Mouse (Mus musculus) adrenal gland, adult (tissue): Measurements from ENCODE around the gene Ptprg.

ENCODE experiments used
- DNase-seq, 2 experiments: peaks; one replicate each; pipeline ENCODE4 v3.0.0; 2022 to 2023; ENCODE audit warnings: low spot score in 1 of 2; ENCODE audit not compliant: inconsistent age in 2 of 2

The Ptprg gene

DNA sequence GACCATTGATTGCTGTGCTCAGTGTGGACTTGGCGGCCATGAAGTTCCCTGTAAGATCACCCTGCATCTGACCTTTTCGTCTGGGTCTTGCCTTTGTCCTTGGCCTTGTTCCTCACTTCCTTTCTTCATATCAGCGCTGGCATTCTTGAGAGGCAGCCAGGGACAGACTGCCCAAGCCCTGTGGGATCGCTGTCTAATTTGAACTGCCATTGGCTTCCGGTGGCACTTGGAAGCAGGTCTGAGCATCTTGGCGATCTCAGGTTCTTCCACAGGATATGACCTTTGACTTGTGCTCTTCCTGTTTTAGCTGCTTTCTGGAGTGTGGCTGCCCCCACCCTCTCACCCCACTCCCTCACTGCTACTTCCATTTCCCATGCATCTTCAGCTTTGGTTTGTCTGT is 315.3 kb downstream of the Ptprg start:
- DNase-seq = peak; percentile 81 to 84

DNA sequence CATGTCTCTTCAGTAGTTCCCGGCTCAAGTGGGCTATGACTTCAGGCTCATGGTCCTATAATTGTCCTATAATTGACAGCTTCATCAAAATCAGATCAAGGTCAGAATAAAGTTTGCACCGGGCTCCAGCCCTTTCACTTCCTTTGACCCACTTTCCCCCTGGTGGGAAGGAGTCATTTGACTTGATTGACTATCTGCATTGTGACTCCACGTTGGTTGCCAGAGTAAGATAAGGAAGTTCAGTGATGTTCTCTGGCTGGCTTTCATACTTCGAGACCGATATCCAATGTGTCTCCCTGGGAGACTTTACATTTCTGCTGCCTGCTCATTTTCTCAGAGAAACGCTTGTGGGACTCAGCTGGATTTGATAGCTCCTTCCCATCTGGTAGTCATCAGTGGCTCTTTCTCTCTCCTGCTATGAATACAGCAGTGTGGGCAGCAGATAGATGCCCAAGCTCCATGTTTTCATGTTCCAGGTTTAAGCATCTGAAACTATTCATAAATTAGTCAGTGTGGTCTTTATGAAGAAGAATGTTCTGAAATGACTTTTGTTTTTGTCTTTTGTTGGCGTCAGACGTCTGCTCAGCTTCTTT is 318.5 kb downstream of the Ptprg start:
- peak in 1 of 2 experiments; percentile 53 for DNase-seq

DNA sequence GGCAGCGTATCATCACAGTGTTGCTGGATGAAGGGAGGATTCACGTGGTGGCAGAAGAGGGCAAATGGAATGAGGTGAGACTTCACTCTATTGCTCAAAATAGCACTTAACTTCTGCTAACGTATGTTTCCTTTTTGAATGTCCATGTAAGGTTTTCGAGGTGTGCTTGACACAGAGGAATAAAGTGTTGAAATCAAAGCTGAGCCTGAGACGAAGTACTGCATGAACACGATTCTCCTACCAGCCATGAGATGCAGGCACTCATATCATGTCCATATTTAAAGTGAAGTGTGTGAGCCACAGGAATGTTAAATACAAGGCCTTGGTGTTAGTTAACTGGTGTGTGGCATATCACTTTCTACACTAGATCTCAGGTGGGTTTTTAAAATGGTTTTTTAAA is 320.9 kb downstream of the Ptprg start:
- no peak for DNase-seq

DNA sequence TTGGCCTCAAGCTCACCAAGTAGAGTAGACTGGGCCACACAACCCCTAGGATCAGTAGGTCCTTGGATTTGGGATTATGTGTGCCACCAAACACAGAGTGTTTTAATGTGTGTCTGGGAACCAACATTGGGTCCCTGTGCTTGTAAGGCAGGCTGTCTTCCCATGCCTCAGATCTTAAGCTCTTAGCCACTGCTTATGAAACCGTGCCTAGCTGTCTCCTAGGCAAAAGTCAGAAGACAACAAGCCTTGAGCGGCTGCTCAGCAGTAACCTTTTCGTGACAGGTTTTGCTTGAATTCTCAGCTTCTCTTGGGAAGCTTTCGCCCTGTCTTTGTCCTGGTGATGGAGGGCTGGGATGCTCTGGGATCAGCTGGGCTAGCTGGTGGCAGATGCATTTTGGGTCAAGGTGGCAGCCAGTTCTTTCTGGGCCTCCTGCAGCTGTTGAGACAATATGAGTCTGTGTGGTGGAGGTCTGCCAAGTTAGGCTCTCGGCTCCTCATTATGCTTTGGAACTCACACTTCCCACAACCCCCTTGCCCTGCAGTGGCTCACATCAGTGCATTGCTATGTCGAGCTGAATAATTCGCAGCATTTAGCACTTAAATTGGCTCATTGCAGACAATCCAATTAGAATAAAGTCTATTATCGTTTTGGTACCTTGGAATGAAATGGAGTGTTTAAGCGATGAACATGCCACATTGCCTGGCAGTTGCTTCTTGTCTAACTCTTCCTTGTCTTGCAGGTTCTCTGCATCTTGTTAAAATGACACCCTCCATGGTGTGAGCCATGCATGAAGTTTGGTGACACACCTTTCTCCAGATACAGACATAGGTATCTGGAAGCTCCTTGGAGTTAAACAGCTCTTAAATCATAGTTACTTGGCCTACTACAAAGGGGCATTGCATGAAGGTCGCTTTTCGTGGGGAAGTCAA is 321.9 kb downstream of the Ptprg start:
- DNase-seq = no peak

DNA sequence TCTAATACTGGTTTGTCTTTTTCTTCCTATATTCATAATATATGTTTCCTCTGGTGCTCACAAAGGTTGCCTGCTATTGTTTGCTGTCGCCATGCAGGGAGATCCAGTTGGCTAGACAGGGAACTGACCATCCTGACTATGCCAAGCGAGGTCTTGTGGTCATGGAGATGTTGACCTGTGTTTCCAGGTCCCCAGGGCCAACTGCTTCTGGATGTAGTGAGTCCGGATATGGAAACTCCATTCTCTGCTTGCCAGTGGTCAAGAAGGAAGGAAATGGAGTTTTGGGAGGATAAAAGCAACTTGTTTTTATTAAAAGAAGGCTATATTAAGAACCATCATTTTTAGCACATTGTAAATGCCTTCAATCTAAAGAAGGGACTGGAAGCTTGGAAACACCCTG is 327.8 kb downstream of the Ptprg start:
- peak; percentile 32 to 56 for DNase-seq

DNA sequence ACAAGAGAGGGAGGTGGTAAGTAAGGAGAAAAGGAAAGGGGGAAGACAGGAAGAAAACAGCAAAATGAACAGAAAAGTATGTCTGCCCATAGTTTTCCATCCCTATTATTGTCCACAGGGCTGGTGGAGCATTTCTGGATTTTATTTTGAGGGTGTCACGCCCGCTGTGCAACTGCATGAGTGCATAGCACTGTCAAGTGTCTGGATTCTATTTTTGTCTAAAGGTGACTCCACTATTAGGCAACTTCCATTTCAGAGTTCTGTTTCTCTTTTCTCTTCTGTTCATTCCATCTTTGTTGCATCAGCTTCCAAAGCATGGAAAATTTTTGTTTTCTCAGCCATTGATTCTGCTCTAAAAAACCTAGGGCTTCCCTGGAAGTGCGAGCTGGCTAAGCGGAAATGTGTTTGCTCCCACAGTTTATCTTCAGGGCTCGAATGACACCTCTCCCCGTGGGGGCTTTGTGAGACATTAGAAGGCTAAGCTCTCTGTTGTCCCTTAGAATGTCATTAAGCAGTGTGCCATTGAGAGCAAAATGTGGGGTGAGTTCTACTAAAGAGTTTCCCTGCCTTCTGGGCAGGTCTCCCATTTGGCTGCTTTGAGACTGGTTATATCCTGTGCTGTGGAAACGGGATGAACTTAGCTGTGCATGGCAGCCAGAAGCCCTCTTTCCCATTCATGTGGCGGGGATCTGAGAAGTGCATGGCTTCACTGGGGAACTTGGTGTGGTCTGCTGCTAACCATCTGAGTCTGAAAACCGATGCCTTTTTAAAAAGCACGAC is 330.0 kb downstream of the Ptprg start:
- DNase-seq = no peak

DNA sequence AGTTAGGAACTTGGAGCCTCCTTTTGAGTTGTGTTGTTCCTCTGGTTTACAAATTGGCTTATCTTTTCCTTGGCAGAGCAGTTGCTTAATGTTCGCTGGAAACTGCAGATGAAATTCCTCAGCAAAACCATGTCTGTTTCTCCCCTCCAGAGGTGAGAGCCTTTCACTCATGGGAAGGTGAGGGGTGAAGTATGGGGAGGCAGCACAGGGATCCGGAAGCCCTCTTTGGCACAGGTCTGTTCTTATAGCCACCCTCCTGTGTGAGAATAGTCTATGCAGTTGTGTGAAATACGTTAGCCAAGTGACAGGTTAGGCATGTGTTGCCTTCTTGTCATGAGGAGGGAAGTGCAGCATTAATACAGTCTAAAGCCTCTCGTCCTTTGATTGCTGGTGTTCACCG is 330.7 kb downstream of the Ptprg start:
- DNase-seq = no peak

DNA sequence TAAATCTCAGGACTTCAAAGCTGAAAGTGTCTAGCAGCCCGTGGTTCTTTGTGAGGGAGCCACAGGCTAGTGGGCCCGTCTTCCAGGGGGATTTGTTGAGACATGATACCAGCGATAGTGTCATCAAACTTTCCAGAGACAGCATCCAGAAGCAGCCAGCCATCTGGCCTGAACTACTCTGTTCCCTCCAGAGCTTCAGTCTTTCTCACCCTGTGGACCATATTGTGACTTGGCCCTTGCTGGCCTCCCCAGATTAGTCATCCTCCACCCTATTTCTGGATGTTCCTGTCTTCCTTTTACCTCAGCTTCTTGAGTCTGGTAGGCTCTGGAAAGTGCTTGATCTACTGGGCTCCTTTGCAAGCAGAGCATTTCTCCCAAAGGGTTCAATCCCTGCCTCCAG is 333.1 kb downstream of the Ptprg start:
- DNase-seq = no peak

DNA sequence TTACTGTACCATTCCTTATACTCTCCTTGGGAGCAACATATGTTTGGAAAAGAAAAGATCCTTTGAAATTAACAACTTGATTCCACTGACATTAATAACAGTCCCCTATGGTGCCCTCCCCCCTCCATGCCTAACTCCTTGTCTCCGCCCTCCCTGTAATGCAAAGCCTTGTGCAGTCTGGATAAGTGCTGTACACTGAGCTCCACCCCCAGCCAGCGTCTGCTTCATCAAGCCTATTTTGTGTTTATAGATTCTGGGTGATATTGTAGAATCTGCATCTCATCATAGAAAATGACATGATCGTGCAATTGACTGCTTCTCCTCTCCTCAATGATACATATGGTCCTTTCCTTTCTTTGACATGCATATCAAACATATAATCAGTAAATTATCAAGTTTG is 337.6 kb downstream of the Ptprg start:
- DNase-seq = no peak

DNA sequence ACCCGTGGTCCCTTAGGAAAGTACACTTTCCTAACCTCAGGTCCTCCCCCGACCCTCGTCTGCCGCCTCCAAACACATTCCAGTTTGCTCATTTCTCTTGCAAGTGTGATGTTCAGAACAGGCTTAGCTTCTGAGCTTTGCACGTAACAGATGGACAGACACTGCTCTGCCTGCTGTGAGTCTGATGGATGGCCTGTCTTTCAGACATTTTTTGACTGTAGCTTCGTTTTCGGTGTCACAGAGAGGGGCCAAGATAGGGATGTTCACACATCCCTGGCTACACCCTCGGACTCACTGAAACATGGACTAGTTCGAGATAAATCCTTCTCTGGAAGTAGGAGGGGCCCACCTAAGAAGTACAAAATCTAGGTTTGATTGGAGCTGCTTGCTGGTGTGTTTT is 339.3 kb downstream of the Ptprg start:
- DNase-seq = no peak

DNA sequence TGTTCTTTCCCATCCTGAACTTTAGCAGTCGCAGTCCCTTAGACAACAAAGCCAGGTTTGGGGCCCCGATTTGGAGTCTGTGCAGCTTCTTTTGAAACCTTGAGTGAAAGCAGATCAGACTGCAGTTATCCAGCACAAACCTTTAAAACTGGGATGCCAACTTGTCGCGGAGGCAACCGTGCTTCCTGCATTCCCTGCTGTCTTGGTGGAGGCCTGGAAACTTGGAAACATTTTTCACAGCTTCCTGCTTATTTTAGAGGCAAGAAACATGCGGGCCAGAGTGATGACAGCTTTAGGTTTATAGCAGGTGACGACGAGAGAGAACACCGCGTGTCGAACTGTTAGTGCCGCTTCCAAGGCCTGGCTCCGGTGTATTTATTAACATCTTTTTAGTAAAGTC is 342.2 kb downstream of the Ptprg start:
- no peak for DNase-seq

DNA sequence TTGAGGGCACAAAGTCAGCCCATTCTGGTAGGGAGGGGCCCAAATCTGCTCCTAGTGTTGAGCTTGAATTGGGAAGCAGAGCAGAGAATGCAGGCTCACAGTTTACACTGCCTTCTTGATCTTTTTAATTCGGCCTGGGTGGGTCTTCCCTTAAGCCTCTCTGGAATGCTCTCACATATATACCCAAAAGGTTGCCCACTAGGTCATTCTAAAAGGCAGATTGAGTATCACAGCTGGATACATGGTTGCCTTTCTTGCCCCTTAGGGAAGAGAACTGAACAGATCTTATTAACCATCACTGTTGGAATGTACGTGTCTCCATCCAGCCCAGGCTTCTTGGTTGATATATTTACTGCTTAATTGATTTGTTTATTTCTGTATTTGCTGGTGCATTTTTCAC is 349.5 kb downstream of the Ptprg start:
- DNase-seq = no peak

DNA sequence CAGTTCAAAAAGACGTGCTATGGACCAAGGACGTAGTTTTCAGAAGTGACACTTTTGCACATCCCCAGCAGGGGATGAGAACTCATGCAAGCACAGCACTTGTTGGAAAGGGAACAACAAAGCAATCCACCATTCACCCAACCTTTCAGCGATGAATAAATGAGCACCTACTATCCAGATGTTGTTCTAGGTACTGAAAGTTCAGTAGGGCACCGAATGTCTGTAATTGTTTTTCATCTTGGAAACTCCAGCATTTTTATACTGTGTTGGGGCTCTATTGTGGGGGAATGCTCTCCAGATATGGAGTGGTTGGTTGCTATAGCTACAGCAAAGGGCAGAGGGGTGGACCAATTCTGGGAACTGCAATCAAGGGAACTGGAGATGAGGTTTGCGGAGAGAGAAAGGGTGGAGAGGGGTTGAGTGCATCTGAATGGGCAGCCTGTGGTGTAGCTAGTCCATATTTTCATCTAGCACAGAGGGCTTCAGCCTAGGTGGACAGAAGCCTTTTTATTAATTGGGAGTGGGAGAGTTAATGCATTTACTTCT is 352.9 kb downstream of the Ptprg start:
- DNase-seq = no peak

DNA sequence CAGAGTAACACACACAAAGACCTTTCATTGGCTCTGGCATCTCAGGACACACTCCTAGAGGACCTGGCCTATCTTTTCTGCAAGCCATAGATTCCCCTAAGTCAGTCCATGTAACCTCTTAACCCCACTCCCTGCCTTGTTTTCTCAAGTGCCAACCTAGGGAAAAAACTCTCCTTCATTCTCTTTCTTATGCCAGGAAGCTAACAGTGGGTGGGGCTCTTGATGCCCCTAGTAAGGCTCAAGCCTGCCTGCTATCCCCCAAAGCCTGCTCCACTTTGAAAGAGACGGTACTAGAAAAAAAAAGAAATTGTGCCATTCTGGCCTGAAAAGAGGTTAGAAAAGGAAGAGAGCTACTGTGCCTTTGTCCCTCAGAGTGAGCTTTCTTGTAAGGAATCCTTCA is 358.9 kb downstream of the Ptprg start:
- DNase-seq = no peak

DNA sequence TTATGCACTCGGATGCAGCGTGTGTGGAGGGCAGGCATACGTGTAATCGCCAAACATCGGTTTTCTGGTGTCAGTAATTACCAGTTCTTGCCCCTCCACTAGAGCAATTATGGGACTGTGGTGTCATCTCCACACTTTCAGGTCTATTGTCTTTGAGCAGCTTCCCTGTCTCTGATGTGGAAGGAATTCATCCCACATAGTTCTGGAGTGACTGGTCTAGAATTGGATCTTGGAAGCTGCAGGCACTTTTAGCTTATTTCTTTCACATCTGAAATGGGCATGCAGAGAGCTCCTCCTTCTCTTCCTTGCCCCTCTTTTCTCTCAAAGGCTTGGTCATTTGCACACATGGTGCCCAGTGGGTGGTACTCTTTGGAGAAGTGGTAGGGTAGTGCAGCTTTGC is 363.9 kb downstream of the Ptprg start:
- no peak for DNase-seq

DNA sequence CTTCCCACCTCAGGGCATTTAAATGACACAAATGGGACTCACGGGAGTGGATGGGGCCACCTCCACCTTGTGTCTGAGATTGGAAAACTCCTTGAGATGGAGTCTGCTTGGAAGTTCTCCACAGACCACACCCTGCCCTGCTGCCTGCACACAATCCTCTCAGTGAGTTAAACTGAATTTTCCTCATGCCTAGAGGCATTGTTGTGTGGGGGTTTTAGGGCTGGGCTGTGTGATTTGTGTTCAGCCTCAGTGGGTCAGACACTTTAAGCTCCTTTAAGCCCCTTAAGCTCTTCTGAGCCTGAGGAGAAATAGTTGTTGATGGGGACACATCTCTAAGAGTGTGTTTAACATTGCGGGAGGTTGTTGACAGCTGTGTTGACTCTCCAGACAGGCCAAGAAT is 375.2 kb downstream of the Ptprg start:
- DNase-seq = no peak

DNA sequence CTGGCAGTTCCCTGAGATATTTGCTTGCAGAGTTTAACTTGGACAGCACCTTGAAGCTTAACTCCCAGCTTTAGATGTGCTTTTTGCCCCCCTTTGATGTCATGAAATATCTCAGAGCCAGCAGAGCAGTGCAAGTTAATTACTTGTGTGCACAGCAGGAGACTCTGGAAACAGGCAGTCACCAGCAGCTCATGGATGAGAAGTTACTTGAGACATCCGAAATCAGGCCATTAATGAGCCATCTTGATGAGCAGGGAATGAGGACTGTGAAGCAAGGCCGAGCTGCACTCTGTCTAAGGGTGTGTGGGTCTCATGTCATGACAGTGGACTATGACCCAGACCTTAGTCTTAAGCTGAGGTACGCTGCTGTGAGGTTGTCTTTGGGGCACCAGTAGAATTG is 379.2 kb downstream of the Ptprg start:
- no peak for DNase-seq

DNA sequence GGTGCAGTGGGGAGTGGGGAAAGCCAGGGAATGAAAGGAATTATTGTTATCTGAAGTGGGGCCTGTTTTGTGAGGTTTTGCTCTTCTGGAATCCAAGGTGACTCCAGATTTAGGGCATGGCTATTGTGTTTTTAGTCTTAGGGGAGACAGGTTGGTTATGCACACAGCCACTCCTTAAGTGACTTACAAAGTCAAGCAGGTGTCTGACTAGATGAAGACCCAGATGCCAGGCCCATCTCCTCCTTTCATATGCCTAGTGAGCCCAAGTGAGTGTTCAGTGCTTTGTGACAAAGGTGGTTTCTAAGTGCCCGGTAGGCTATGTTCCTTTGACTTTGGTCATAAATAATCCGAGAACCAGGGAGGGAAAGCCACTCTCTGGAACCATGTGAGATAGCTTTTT is 381.2 kb downstream of the Ptprg start:
- DNase-seq = no peak

DNA sequence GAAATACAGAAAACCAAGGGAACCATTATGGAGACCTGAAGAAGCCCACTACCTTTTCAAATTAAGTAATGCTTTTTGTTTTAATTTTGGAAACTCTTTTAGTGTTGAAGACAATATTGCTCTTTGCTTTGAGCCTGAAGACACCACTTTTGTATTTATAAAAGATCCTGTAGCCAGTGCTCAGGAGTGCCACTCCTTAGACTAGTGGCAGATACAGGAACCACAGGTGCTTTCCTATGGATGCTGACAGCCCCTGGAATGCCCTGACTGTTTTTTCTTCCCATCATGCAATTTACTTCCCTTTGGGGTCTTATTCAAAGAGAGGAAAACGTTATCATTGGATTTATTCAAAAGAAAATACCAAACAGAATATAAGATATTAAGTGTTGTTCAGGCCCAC is 381.9 kb downstream of the Ptprg start:
- no peak for DNase-seq

DNA sequence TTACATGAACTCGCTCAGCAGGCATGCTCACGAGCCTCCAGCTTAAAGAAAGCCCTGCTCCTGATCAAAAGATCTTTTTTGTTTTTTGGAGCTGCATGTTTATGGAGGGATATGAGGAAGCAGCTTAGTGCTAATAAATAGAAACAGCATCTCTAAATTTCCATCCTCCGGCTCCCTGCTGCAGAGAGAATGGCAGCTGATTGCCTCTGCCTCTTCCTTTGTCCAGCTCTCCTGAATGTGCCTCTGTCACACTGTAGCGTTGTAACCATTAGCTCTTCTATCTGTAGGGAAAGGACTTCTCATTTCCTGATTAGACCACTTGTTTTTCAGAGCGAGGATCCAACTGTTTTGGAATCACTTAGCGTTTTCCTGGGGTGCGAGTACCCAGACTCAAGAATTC is 382.4 kb downstream of the Ptprg start:
- DNase-seq = no peak

DNA sequence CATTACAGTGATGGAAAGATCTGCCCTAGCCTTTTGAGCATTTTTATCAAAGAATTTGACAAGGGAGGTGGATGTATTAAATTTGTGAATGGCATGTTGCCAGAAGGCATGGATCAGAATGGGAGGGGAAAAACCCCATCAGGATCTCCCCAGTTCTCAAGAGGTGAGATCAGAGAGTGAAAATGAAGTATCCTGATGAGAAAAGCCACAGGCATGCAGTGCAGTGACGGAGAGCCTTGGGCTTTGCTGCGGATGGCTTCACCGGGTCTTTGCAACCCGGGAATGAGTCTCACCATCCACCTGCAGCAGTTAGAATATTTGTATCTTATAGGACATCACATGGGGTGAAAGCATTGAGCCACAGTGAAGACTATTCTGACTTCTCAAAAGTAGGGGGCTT is 385.6 kb downstream of the Ptprg start:
- DNase-seq = no peak
